Mouse (Mus musculus) forebrain, embryonic 13.5 days (tissue): Measurements from ENCODE around the gene Wdr60. TPM values are rescaled to one million over a fixed set of nuclear protein-coding genes. Genes with fewer than 3 reads are reported as not detected.
A peak's percentile ranks its signal among the peaks of the same experiment; 100 is the strongest.
"Not testable (repeated sequence)": the region's sequence is repeated elsewhere in the genome, so short reads cannot be mapped to it uniquely, and the experiment has no call there.

ENCODE experiments used
- ATAC-seq: fragments of 200-750 bp; cut with Nextera tagmentation; 2 replicates; pipeline ENCODE4 v1.8.0; 2017
- H3K27ac ChIP-seq: fragments of 300-500 bp; sonication (generic); 2 replicates; pipeline ENCODE4 v1.5.1; 2015; ENCODE audit warnings: inconsistent platforms, mild to moderate bottlenecking, moderate library complexity
- H3K27me3 ChIP-seq: fragments of 300-500 bp; sonication (generic); 2 replicates; pipeline ENCODE4 v1.6.1; 2015; ENCODE audit warnings: mild to moderate bottlenecking, inconsistent platforms
- H3K36me3 ChIP-seq: fragments of 300-500 bp; sonication (generic); 2 replicates; pipeline ENCODE4 v1.6.1; 2015; ENCODE audit warnings: mild to moderate bottlenecking, inconsistent platforms; ENCODE audit not compliant: poor library complexity, severe bottlenecking
- H3K4me1 ChIP-seq: fragments of 300-500 bp; sonication (generic); 2 replicates; pipeline ENCODE4 v1.6.1; 2015; ENCODE audit warnings: inconsistent platforms
- H3K4me2 ChIP-seq: fragments of 300-500 bp; sonication (generic); 2 replicates; pipeline ENCODE4 v1.6.1; 2015; ENCODE audit warnings: inconsistent platforms, mild to moderate bottlenecking, moderate library complexity
- H3K4me3 ChIP-seq: fragments of 300-500 bp; sonication (generic); 2 replicates; pipeline ENCODE4 v1.5.1; 2015; ENCODE audit warnings: mild to moderate bottlenecking, inconsistent platforms
- H3K9ac ChIP-seq: fragments of 300-500 bp; sonication (generic); 2 replicates; pipeline ENCODE4 v1.6.1; 2015; ENCODE audit warnings: mild to moderate bottlenecking, inconsistent platforms
- H3K9me3 ChIP-seq: fragments of 300-500 bp; sonication (generic); replicated peaks from 2 replicates; pipeline ENCODE4 v1.6.1; 2016; ENCODE audit warnings: inconsistent platforms
- WGBS: fragments of 180-500 bp; shearing (Covaris S2); methylation state at CpG from one replicate; pipeline ENCODE4 v1.1.7; 2015; 5-methylcytosine and 5-hydroxymethylcytosine counted together
- polyA plus RNA-seq: library from polyadenylated mRNA; unstranded; fragments of >200 nt; fragmentation: Nextera tagmentation; extraction: Ambion mirVana; gene quantifications from 2 replicates; pipeline ENCODE4 v1.2.1, GENCODE M21; 2015

Gene Wdr60
- polyA plus RNA-seq, 1 experiment from 2014 or later: 19.9 TPM

DNA sequence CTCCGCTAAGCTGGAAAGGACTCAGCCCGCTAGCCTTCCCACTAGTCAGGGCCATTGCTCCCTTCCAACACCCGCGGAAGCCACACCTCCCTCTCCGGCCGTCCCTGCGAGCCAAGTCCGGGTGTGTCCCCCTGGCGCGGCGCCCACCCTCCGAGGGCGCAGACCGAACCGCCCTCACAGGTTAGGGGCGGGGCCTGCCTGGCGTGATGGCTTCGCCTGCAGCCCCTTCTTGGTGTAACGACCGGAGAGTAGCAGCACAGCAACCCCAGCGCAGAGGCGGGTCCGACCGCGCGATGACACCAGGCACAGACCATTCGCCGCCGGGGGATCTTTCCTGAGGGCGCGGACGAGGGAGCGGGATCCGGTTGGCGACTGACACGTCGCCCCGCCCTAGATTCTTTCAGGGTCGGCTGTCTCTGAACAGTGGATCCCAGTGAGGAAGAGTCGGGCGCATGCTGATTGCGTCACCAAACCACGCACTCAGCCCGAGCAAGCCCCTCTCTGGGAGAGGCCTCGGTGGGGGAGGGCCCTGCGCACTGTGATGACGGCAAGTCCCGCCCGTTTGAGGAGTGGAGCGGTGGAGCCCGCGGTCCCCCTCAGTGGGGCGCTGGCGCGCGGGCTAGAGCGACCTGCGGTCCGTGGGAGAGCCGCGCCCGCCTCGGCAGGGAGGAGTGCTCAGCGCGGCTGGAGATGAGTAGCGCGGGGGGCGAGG lies 18.0 kb upstream of the Wdr60 start, which contains the start of gene Esyt2:
Gene Esyt2, plus strand, starts transcription at position 544 of the 712 bp plus-strand sequence.
- H3K27ac ChIP-seq: peak within 1 kb of the TSS; percentile 97
- H3K9me3 ChIP-seq: no peaks in the 10 kb centered on the region
- H3K27me3 ChIP-seq: no peaks in the 10 kb centered on the region
- peaks cover 16% of the 10 kb centered on the region for H3K4me1 ChIP-seq
- under 1% methylated on average over 68 of the region's 68 CpGs for WGBS
- H3K36me3 ChIP-seq: no peaks in the 10 kb centered on the region
- H3K4me3 ChIP-seq: peak within 1 kb of the TSS; percentile 79
- H3K9ac ChIP-seq: peak within 1 kb of the TSS; percentile 89
- peak; percentile 98 for ATAC-seq
- peak within 1 kb of the TSS; percentile 99 for H3K4me2 ChIP-seq

DNA sequence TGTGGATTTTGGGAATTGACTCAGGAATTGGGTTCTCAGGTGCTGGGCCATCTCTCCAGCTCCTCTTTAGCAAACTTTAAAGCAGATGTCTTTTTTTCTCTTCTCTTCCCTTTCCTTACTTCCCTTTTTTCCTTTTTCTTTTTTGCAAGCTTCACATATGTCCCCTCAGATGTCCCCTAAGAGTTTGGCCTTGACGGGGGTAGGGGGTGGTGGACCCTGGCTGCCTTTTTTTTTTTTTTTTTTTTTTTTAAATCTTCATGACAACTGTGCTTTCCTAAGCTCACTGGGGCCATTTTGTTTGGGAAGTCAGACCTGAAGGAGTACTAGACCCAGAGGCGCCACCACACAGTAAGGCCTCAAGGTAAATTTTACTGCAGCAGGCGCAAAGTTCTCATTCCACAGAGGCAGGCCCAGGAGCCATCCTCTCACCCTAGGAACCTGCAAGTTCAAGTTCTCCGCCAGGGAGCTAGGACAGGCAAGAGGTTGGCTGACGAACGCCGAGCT lies 17.4 kb upstream of the Wdr60 start:
- 1% methylated on average over 7 of the region's 7 CpGs for WGBS
- ATAC-seq: no peak
- Histone ChIP-seq H3K4me3 (peak overlapping the region; percentile 79), H3K4me1 (peaks cover 16% of the 10 kb centered on the region), H3K9ac (peak overlapping the region; percentile 89), H3K4me2 (peak overlapping the region; percentile 99), H3K9me3 (no peaks in the 10 kb centered on the region), H3K36me3 (no peaks in the 10 kb centered on the region), H3K27ac (peak overlapping the region; percentile 97), H3K27me3 (no peaks in the 10 kb centered on the region)

DNA sequence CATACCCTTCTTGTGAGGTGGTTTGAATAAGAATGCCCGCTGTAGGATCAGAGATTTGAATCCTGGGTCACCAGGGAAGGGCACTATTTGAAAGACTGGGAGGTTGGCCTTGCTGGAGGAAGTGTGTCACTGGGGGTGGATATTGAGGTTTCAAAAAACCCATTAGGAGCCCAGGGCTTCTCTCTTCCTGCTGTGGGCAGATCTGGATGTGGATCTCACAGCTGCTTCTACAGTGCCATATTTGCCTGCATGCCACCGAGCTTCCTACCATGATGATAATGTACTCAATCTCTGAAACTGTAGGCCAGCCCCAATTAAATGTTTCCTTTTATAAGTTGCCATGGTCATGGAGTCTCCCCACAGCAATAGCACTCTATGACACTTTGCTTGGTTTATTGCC lies 16.4 kb upstream of the Wdr60 start:
- Histone ChIP-seq H3K9ac (no peak overlapping the region), H3K9me3 (no peaks in the 10 kb centered on the region), H3K36me3 (no peaks in the 10 kb centered on the region), H3K27me3 (no peaks in the 10 kb centered on the region), H3K4me1 (peaks cover 16% of the 10 kb centered on the region), H3K4me2 (no peak overlapping the region), H3K4me3 (no peak overlapping the region), H3K27ac (no peak overlapping the region)
- 96% methylated on average over 2 of the region's 2 CpGs for WGBS
- ATAC-seq: no peak

DNA sequence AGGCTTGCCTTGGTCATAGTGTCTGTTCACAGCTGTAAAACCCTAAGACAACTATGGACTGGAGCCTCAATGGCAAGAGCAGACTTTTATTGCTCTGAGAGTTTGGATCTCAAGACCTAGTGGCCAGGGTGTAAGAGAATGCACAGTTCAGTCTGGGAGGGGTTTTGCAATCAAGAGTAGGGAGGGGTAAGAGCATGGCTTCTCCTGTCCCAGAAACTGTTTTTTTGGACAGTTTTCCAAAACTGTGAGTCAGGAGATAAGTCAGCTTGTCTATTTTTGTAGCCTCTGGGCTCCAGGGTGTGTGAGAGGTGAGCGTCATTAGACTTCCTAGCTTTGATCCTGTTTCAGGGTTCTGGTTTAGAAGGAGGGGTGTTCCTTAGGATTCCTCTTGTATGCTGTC lies 15.7 kb upstream of the Wdr60 start:
- no peaks in the 10 kb centered on the region for H3K36me3 ChIP-seq
- H3K4me1 ChIP-seq: peaks cover 16% of the 10 kb centered on the region
- no peak overlapping the region for H3K4me2 ChIP-seq
- H3K27ac ChIP-seq: no peak overlapping the region
- ATAC-seq: no peak
- WGBS: 90% methylated on average over 1 of the region's 1 CpGs
- H3K4me3 ChIP-seq: no peak overlapping the region
- H3K9me3 ChIP-seq: no peaks in the 10 kb centered on the region
- H3K27me3 ChIP-seq: no peaks in the 10 kb centered on the region
- no peak overlapping the region for H3K9ac ChIP-seq

DNA sequence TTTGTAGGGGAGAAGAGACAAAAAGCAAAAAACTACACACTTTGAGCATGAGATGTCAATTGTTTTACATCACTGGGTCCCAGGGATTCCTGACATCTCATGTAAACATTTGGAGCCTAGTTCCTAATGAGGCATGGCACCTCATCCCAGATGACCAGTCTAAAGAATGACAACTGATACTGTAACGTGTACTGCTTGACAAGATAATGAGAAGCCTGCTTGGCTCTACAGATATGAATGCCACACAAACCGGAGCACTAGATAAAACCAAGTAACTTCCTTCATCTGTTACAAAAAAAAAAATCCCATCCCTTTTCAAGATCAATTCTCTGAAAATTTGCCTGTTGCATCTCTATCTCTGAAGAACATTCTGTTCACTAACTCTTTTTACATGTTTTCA lies 14.1 kb upstream of the Wdr60 start:
- Histone ChIP-seq H3K4me2 (no peak overlapping the region), H3K9me3 (no peaks in the 10 kb centered on the region), H3K9ac (no peak overlapping the region), H3K36me3 (no peaks in the 10 kb centered on the region), H3K27ac (no peak overlapping the region), H3K4me3 (no peak overlapping the region), H3K27me3 (no peaks in the 10 kb centered on the region), H3K4me1 (peaks cover 9% of the 10 kb centered on the region)
- ATAC-seq: no peak
- WGBS: 83% methylated on average over 2 of the region's 2 CpGs

DNA sequence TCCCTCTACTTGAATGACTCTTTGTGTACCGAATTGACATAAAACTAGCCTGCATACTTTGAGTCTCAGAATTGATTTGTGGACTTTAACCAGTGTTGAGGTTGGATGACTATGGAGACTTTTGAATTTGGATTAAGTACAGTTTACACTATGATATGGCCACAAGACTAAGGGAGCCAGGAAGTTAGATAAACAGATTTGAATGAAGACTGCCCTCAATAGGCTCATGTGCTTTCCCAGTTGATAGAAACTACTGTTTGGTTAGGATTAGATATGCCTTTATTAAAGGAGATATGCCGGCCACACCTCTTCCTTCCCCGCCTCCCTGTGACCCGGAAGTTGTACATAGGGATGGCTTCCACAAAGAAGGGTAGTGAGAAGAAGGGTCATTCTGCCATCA lies 12.8 kb upstream of the Wdr60 start:
- Histone ChIP-seq H3K4me3 (no peak overlapping the region), H3K27ac (no peak overlapping the region), H3K9me3 (no peaks in the 10 kb centered on the region), H3K9ac (no peak overlapping the region), H3K36me3 (no peaks in the 10 kb centered on the region), H3K4me1 (peaks cover 5% of the 10 kb centered on the region), H3K4me2 (no peak overlapping the region), H3K27me3 (no peaks in the 10 kb centered on the region)
- 92% methylated on average over 4 of the region's 4 CpGs for WGBS
- no peak for ATAC-seq

DNA sequence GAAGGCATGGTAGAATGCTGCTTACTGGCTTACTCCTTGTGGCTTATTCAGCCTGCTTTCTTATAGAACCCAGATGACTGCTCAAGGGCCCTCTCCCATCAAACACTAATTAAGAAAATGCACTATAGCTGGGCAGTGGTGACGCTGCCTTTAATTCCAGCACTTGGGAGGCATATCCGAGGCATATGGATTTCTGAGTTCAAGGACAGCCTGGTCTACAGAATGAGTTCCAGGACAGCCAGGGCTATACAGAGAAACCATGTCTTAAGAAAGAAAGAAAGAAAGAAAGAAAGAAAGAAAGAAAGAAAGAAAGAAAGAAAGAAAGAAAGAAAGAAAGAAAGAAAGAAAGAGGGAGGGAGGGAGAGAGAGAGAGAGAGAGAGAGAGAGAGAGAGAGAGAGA lies 12.3 kb upstream of the Wdr60 start, which contains the start of gene Gm11027:
Gene Gm11027, plus strand, starts transcription at position 301 of the 400 bp plus-strand sequence.
- 78% methylated on average over 2 of the region's 2 CpGs for WGBS
- not testable (repeated sequence) for H3K4me3 ChIP-seq, H3K27me3 ChIP-seq, H3K9me3 ChIP-seq, ATAC-seq, H3K27ac ChIP-seq, H3K4me1 ChIP-seq, H3K9ac ChIP-seq, H3K36me3 ChIP-seq, H3K4me2 ChIP-seq

DNA sequence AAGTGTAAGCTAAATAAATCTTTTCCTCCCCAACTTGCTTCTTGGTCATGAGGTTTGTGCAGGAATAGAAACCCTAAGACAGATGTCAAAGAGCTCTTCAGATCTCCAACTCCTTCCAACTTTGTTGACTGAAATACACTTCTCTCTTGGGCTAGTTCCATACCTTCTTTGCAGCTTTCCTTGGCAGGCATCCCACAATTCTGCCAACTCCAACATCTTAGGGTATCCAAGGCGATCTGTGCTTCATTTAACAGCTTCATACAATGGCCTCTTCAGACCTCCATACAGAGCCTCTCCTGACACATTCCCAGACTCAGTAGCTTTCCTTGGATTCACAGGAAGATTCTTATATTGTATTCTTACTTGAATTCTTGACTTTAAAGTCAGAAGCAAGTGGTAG lies 10.9 kb upstream of the Wdr60 start:
- WGBS: 51% methylated on average over 1 of the region's 1 CpGs
- no peak overlapping the region for H3K4me3 ChIP-seq
- H3K4me2 ChIP-seq: no peak overlapping the region
- no peak overlapping the region for H3K9ac ChIP-seq
- no peak for ATAC-seq
- H3K27me3 ChIP-seq: no peaks in the 10 kb centered on the region
- H3K4me1 ChIP-seq: no peaks in the 10 kb centered on the region
- H3K36me3 ChIP-seq: no peaks in the 10 kb centered on the region
- H3K9me3 ChIP-seq: no peaks in the 10 kb centered on the region
- no peak overlapping the region for H3K27ac ChIP-seq

DNA sequence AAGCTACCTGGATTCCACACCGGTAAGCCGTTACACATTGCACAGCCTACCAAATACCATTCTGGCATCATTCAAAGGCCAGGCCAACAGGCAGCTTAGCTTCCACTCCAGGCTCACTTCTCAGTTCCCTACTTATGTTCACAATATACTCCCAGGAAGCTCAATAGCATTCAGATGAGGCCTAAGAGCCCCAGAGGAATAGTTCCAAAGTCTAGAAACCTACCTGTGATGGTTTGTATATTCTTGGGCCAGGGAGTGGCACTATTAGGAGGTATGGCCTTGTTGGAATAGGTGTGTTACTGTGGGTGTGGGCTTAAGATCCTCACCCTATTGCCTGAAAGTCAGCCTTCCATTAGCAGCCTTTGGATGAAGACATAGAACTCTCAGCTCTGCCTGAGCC lies 8.2 kb upstream of the Wdr60 start:
- Histone ChIP-seq H3K4me2 (no peak overlapping the region), H3K27ac (no peak overlapping the region), H3K9me3 (no peaks in the 10 kb centered on the region), H3K27me3 (no peaks in the 10 kb centered on the region), H3K36me3 (no peaks in the 10 kb centered on the region), H3K9ac (no peak overlapping the region), H3K4me1 (no peaks in the 10 kb centered on the region), H3K4me3 (no peak overlapping the region)
- 97% methylated on average over 2 of the region's 2 CpGs for WGBS
- no peak for ATAC-seq

DNA sequence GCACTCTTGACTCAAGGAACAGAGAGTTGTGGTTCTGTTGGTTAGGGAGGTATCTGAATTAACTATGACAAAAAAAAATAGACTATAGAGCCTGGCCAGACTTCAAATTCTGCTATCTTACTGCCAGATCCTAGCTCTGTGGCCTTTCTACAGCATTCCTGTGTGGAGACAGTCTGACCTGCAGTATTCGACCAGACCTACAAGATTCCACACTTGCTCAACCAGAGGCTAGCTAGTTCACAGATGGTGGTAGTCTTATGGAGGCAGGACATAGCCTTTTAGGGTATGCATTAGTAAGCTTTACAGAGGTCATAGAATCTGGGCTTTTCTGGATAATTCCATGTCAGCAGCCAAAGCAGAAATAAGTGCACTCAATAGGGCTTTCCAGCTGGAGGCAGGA lies 7.7 kb upstream of the Wdr60 start:
- H3K27me3 ChIP-seq: no peaks in the 10 kb centered on the region
- no peak overlapping the region for H3K27ac ChIP-seq
- no peak for ATAC-seq
- no peak overlapping the region for H3K4me2 ChIP-seq
- no peaks in the 10 kb centered on the region for H3K36me3 ChIP-seq
- no peak overlapping the region for H3K9ac ChIP-seq
- WGBS: 79% methylated on average over 1 of the region's 1 CpGs
- no peaks in the 10 kb centered on the region for H3K4me1 ChIP-seq
- no peaks in the 10 kb centered on the region for H3K9me3 ChIP-seq
- no peak overlapping the region for H3K4me3 ChIP-seq

DNA sequence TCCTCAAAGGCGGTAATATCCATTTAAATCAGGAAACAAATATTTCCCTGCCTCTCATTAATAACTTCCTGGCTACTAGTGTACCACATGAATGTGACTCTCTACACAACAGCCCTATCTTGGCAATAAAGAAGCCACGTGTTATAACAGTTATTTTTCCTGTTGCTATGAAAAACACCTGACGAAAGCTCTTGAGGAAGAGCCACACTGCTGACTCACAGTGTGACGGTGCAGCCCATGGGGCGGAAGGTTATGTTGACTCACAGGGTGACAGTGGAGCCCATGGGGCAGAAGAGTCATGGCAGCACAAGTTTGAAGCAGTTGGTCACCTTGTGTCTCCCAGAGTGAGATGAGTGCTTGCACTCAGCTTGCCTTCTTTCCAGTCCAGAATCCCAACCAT lies 6.6 kb upstream of the Wdr60 start:
- Histone ChIP-seq H3K4me3 (no peak overlapping the region), H3K9me3 (no peaks in the 10 kb centered on the region), H3K9ac (no peak overlapping the region), H3K4me1 (no peaks in the 10 kb centered on the region), H3K27ac (no peak overlapping the region), H3K27me3 (no peaks in the 10 kb centered on the region), H3K4me2 (no peak overlapping the region), H3K36me3 (no peaks in the 10 kb centered on the region)
- no peak for ATAC-seq
- 86% methylated on average over 5 of the region's 5 CpGs for WGBS

DNA sequence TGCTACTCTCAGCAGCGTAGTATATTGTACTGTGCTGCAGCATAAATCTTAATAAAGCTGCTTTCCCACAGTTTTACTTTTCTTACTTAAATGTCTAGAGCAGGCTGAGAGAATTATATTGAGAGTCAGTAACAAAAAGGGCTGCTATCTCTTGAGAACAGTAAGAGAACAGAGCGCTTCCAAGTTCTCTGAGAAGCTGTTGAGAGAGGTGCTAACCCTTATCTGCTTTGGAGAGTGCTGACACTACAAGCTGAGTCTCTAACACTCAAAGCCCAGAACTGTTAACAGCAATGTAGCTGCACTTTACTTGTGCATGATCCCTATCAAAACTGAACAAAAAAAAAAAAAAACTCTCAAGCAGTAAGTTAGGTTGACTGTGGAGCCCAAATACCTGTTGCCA lies 2.5 kb upstream of the Wdr60 start:
- ATAC-seq: no peak
- H3K27me3 ChIP-seq: no peaks in the 10 kb centered on the region
- WGBS: 89% methylated on average over 2 of the region's 2 CpGs

DNA sequence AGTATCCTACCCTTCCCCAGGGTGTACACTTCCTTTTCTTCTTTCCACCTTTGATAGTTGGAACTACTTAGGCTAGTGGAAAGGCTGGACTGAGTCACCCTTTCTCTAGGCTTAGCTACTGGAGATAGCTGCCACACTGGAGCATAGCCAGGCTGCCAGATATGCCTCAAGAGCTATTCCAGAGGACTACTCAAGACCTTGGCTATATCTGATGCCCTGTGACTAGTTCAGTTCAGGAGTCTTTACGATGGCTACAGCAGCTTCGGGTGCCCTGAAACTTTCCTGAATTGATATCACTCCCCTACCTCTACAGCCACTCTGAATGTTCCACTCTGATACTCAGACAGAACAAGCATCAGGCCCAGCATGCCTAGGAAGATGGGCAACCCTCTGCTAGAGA lies 1.9 kb upstream of the Wdr60 start:
- no peaks in the 10 kb centered on the region for H3K36me3 ChIP-seq
- WGBS: 88% methylated on average over 2 of the region's 2 CpGs
- ATAC-seq: no peak
- H3K4me2 ChIP-seq: no peak overlapping the region
- H3K4me1 ChIP-seq: peaks cover 3% of the 10 kb centered on the region; the same call in 1 of the 2 replicates
- no peak overlapping the region for H3K9ac ChIP-seq
- no peaks in the 10 kb centered on the region for H3K9me3 ChIP-seq
- no peak overlapping the region for H3K27ac ChIP-seq
- H3K4me3 ChIP-seq: no peak overlapping the region
- H3K27me3 ChIP-seq: no peaks in the 10 kb centered on the region

More for the DNA sequence above, 2.5 kb upstream of the Wdr60 start:
- Histone ChIP-seq H3K4me2 (no peak overlapping the region), H3K9ac (no peak overlapping the region), H3K27ac (no peak overlapping the region), H3K4me3 (no peak overlapping the region), H3K9me3 (no peaks in the 10 kb centered on the region), H3K36me3 (no peaks in the 10 kb centered on the region), H3K4me1 (peaks cover 3% of the 10 kb centered on the region; the same call in 1 of the 2 replicates)
